Mouse (Mus musculus): Measurements from ENCODE around the gene Numb.

DNA sequence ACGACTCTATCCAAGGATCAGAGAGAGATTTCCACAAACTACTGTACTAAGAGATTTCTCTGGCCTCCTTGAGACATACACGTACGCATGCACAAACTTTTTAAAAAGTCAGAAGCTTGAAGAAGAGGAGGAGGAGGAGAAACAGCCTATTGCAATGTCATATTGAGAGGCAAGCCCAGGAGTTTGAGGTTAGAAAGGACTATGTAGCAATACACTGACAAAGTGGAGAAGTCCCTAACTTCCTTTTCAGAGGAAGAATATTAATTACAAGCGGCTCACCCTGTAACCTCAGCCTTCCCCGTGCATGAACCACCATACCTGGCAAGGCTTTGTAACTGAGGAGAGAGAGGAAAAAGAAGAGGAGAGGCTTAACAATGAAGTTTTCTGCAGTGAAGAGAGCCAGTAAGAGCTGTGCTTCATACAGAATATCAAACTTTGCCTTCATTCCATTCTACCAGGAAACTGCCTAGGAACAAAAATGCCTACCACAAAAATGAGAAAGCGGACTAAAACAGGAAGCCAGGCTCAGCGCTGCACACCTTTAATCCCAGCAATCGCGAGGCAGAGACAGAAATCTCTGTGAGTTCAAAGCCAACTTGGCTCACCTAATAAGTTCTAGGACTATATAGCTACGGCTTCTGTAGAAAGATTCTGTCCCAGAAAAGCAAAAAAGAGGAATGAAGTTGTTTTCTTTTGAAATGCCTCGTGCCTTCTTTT lies 28.2 kb upstream of the Numb start:
- no peak for TF ChIP-seq CTCF (IDR thresholded peaks at IDR 0.05; ENCODE audit: insufficient read depth, low read length)
- TF ChIP-seq POLR2A (IDR thresholded peaks at IDR 0.05; ENCODE audit: borderline replicate concordance, extremely low read depth, low read depth, low read length), result no peak
